Mouse (Mus musculus) embryonic stem cell, embryonic (primary cell): ENCODE results near the gene Sec24a.

Experiments
- CTCF ChIA-PET, 4 experiments: fragments of 300-600 bp in 2 of 4; fragments of 350-600 bp in 2 of 4; sonication (Branson Sonifier 250); formaldehyde crosslinking; loops; one replicate each; lab custom pipeline; 2022; ENCODE audit warnings: inconsistent platforms in 2 of 4; lab: Charles Lee
- POLR2A ChIA-PET, 4 experiments: fragments of 300-600 bp in 2 of 4; fragments of 350-600 bp in 2 of 4; sonication (Branson Sonifier 250); formaldehyde crosslinking; loops; one replicate each; lab custom pipeline; 2022; ENCODE audit warnings: antibody characterized with exemption in 4 of 4, inconsistent platforms in 1 of 4; lab: Charles Lee

Gene Sec24a

DNA sequence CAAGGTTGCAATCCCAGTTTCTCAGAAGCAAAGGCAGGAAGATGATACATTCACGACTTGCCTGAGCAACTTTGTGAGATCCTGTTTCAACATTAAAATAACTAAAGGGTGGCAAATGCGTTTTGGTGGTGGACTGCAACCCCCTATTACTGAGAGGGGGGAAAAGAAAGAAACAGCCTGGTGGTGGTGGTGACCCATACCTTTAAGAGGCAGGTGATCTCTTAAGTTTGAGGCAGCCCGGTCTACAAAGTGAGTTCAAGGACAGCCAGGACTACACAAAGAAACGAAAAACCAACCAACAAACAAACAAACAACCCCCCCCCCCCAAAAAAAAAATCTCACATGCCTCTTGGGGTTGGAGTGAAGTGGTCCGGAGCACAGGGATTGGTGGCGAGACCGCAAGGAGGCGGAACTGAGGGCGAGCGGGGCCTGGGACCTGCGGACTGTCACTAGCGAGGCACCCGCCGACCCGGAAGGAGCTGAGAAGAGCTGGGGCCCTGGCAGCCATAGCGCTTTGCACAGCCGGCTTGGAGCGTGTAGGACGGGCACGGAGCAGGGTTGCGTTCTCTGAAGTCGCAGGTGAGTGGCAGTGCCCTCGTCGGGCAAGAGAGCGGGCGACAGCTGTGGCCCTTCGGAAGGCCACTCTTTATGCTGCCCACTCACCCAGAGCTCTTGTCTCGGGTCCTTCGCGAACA, at the start of gene Sec24a, which contains the start of gene Sar1b:
TSS of gene Sec24a (minus strand) at position 422 of the 695 bp plus-strand sequence.
TSS of gene Sar1b (plus strand) at position 475 of the 695 bp plus-strand sequence.
- ChIA-PET POLR2A (interaction anchor here (0.5 to 5.0 kb wide), 75 partner anchors 8 to 1509 kb away, joined by 3 to 47 read pairs (median 4); partner anchors contain the start of genes 0610009B22Rik (in 3 of the 4), Hnrnpab (in 3 of the 4), D930048N14Rik (in 1 of the 4) and N4bp3 (in 1 of the 4)), CTCF (interaction anchor here (0.6 to 1.7 kb wide), 15 partner anchors 7 to 621 kb away, joined by 3 to 18 read pairs (median 3); partner anchors contain the start of gene Cdkn2aipnl (in 1 of the 4))

DNA sequence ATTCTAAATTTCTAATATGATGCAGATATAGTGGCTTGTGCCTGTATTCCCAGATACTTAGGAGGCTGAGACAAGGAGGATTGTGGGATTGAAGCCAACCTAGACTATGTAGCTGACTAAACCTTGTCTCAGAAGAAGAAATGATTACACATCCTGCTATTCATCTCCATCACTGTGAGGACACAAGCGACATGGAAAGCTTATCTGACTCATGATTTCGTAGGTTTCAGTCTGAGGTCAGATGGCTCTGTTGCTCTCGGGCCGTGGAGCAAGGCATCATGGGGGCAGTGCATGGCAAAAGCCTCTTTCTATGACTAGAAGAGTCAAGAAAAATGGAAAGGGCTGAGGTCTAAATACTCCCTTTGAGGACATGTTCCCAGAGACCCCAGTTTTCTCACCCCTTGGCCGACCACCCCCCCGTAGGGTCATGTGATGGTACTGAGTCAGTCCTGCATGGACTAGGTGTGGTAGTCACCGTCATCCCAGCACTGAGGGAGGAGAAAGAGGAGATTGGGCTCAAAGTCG, 48.6 kb upstream of the Sec24a start:
- POLR2A ChIA-PET: interaction anchor here in 1 of 4 experiments (0.6 kb wide), 1 partner anchor 29 kb away, joined by 3 read pairs; no protein-coding TSS in a partner anchor
- CTCF ChIA-PET: no interaction called here

DNA sequence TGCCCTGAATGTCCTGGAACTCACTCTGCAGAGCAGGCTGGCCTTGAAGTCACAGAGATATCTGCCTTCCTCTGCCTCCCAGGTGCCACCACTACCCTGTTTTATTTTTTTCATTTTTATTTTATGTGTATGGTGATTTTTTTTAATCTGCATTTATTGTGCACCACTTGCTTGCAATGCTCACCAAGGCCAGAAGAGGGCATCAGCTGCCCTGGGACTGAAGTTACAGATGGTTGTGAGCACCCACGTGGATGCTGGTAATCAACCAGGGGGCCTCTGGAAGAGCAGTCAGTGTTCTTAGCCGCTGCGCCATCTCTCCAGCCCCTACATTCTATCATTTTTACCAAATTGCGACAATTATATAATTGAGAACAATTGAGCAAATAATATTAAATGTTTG, 47.8 kb upstream of the Sec24a start:
- POLR2A ChIA-PET: interaction anchor here in 2 of 4 experiments (0.6 to 0.7 kb wide), 2 partner anchors 12 to 195 kb away, joined by 3 to 4 read pairs; no protein-coding TSS in a partner anchor
- CTCF ChIA-PET: interaction anchor here in 3 of 4 experiments (0.6 to 7.7 kb wide), 6 partner anchors 8 to 719 kb away, joined by 3 to 58 read pairs (median 4); no protein-coding TSS in a partner anchor

DNA sequence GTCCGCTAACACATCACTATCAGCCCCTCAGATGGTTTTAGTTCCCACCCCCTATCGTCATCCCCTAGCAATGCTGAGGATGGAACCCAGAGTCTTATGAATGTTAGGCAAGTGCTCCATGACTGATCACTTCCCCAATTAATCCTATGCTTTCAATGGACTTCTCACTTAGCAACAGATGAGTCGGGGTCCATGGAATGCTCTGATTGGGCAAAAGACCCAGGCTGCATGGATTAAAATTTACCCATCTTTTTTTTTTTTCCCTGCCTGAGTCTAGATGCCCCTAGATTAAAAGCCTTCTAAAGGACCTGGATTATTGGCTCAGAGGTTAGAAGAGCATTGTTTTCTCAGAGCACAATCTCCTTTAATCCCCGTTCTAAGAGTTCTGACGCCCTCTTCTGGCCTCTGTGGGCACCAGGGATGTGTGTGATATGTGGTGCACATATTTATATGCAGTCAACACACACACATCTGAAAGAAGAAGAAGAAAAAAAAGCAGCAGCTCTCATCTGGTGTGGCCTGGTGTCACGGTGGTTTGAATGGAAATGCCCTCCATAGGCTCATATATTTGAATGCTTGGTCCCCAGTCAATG, 46.3 kb upstream of the Sec24a start:
- ChIA-PET CTCF (interaction anchor here in 3 of 4 experiments (0.6 to 7.7 kb wide), 6 partner anchors 8 to 122 kb away, joined by 3 to 58 read pairs (median 4); no protein-coding TSS in a partner anchor), POLR2A (interaction anchor here in 1 of 4 experiments (1.0 to 1.9 kb wide), 2 partner anchors 106 to 411 kb away, joined by 3 to 7 read pairs; no protein-coding TSS in a partner anchor)

DNA sequence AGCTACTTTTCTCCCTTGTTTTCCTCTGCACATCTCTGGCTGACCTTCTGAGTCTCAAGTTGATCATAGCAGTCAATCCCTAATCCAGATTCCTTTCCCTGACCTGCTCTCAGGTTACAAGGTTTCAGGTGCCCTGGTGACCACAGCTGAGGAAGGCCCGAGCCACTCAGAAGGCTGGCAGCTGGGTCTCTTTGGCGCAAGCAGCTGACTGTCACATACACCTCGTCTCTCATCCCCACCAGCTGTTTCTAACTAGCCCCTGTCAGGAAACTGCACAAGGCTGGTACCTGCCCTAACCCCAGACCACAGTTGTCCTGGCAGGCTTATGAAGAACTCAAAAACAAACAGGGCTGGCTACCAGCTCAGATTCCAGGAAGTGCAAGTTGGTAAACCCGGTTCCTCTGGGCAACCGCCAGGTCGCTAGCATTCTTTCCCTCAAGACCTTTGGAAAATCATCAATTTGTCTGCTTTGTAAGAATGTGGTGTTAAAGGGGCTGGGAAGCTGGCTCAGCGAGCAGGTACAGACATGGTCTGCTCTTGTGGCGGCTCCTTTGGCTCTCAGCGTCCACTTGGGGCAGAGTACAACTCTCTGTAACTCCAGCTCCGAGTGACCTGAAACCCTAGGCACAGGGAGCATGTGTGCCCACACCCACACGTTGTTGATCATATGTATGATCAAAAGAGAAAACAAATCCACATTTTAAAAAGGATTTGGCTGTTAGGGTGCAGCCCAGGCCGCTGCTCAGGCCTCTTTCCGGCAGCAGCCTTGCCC, 43.9 kb upstream of the Sec24a start:
- ChIA-PET POLR2A (interaction anchor here (0.6 to 4.9 kb wide), 39 partner anchors 9 to 588 kb away, joined by 3 to 41 read pairs (median 4); partner anchors contain the start of genes Hnrnpab (in 3 of the 4), 0610009B22Rik (in 2 of the 4), 9530068E07Rik (in 1 of the 4) and Cdkn2aipnl (in 1 of the 4)), CTCF (interaction anchor here (0.6 to 7.7 kb wide), 11 partner anchors 10 to 322 kb away, joined by 3 to 58 read pairs (median 5); partner anchors contain the start of genes Cdkn2aipnl (in 2 of the 4) and 0610009B22Rik (in 1 of the 4))

DNA sequence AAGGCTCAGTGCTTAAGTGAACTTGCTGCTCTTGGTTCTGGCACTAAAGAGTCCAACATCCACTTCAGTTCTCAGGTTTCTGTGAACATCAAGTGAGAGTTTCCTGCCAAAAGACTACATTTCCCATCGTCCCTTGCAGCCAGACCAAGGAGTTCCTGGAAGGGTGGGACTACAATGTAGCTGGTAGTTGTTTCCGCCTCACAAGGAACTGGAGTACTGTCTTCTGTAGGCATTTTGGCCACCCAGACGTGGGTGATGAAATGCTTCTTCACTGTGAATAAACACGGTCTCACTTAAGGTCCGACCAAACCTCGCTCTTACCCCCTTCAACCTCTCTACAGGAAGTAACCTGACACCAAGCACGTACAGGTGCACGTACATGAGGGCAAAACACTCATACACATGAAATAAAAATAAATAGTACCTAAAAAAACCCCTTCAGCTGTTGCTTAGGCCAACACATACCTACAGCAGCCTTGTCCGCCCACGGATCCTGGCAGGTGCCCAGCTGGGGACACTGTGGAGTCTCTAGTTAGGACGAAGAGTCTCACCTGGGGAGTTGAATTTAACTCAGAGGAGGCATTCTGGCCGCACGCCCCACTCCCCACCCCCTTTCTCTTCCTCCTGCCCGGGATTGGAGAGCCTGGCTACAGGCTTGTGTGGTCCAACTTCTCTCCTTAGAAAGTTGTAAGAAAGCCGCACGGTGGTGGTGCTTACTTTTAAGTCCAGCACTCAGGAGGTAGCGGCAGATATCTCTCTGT, 42.0 kb upstream of the Sec24a start:
- POLR2A ChIA-PET: interaction anchor here in 3 of 4 experiments (0.6 to 4.9 kb wide), 47 partner anchors 12 to 546 kb away, joined by 3 to 41 read pairs (median 4); partner anchors contain the start of genes 0610009B22Rik (in 3 of the 3), Hnrnpab (in 3 of the 3), Phykpl (in 2 of the 3) and Sar1b (in 1 of the 3)
- CTCF ChIA-PET: interaction anchor here (0.6 to 7.7 kb wide), 19 partner anchors 11 to 417 kb away, joined by 3 to 58 read pairs (median 4); no protein-coding TSS in a partner anchor

DNA sequence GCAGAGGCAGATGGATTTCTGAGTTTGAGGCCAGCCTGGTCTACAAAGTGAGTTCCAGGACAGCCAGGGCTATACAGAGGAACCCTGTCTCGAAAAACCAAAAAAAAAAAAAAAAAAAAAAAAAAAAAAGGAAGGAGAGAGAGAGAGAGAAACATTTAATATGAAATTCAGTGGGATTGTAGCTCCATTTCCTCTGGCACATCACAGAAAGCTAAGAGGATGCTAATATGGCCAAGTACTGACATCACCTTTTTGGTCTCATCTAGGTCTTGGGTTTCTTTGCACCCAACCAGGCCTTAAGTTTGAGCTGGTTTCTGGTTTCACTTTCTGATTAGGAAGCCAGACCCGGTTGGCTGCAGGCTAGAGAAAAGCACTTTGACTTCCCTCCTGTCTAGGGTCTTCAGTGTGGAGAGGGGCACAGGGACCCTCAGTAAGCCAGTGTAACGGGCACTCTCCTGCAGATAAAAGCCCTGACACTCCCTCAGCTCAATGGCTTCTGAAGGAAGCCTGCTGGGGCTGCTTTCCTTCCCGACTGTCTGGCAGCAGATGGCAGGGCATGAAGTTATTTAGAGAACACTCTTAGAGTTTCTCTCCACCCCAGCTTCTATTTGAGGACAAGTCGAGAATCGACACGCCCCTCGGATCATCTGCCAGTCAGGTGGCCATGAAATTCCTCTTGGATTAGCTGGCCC, 37.3 kb upstream of the Sec24a start:
- CTCF ChIA-PET: interaction anchor here in 2 of 4 experiments (0.7 to 1.5 kb wide), 6 partner anchors 10 to 909 kb away, joined by 3 to 11 read pairs (median 4); no protein-coding TSS in a partner anchor

DNA sequence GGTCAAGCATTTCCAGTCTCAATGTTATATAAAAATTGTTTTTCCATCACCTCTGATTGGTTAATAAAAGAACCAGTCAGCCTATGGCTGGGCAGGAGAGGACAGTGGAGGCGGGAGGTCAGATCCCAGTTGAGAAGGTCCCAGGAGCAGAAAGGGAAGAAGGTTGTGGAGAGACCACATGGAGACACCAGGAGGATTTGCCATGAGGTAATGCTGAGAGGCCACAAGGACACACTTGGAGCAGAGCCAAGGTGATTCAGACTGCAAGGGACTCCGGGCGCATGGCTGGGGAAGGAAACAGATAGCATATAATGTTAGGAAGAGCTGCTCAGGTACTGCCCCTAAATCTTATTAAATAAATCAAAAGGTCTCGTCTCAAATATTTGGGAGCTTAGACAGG, 32.8 kb upstream of the Sec24a start:
- POLR2A ChIA-PET: interaction anchor here in 2 of 4 experiments (0.8 to 1.9 kb wide), 5 partner anchors 8 to 182 kb away, joined by 3 read pairs; no protein-coding TSS in a partner anchor
- CTCF ChIA-PET: interaction anchor here in 1 of 4 experiments (1.3 kb wide), 1 partner anchor 23 kb away, joined by 3 read pairs; no protein-coding TSS in a partner anchor

More for the DNA sequence above, 37.3 kb upstream of the Sec24a start:
- POLR2A ChIA-PET: interaction anchor here in 2 of 4 experiments (0.6 to 2.9 kb wide), 15 partner anchors 9 to 682 kb away, joined by 3 to 20 read pairs (median 4); partner anchors contain the start of genes 0610009B22Rik (in 1 of the 2), Hnrnpab (in 1 of the 2) and Phykpl (in 1 of the 2)

DNA sequence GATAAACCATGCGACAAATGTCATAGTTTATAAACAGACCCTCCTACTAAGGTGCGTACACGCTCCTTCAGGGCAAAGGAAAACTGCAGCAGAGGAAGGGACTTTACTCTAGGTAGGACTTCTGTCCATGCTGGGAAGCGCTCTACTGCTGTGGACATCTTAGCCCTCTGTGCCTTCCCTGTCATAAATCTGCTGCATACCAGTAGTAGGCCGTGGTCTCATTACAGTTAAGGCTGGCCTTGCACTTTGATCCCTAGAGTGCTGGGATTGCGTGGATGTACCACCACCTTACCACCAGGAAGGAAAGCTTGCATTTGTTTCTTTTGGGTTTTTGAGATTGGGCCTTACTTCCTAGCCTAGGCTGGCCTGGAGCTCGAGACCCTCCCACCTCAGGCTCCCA, 27.2 kb upstream of the Sec24a start:
- ChIA-PET CTCF (interaction anchor here in 2 of 4 experiments (0.9 to 1.9 kb wide), 6 partner anchors 10 to 429 kb away, joined by 3 to 6 read pairs (median 4); partner anchors contain the start of gene Cdkn2aipnl (in 1 of the 2)), POLR2A (interaction anchor here in 3 of 4 experiments (0.7 to 2.9 kb wide), 5 partner anchors 10 to 262 kb away, joined by 3 to 20 read pairs (median 4); partner anchors contain the start of gene 0610009B22Rik (in 1 of the 3))

DNA sequence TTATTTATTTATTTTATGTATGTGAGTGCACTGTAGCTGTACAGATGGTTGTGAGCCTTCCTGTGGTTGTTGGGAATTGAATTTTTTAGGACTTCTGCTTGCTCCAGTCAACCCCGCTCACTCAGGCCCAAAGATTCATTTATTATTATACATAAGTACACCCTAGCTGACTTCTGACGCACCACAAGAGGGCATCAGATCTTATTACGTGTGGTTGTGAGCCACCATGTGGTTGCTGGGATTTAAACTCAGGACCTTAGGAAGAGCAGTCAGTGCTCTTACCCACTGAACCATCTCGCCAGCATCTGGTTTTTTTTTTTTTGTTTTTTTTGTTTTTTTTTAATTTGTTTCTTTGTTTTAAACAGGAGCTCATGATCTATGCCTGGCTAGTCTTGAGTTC, 26.3 kb upstream of the Sec24a start:
- POLR2A ChIA-PET: interaction anchor here (0.7 to 2.9 kb wide), 10 partner anchors 11 to 1690 kb away, joined by 3 to 20 read pairs (median 4); partner anchors contain the start of gene 0610009B22Rik (in 1 of the 4)
- CTCF ChIA-PET: interaction anchor here (0.6 to 2.1 kb wide), 12 partner anchors 10 to 1201 kb away, joined by 3 to 9 read pairs (median 4); no protein-coding TSS in a partner anchor

DNA sequence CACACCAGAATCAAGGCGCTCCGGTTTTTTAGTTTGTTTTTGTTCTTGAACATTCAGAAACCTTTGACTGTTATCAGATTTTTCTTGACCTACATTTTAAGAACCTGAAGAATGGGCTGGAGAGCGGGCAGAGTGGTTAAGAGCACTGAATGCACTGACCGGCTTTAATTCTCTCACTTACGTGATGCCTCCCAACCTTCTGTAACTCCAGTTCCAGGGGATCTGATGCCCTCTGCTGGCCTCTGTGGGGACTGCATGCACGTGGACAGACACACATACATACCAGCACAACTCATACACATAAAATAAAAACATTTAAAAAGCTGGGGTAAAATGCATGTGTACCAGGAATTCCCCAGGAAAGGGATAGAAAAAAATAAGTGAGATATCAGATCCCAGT, 22.5 kb upstream of the Sec24a start:
- ChIA-PET POLR2A (interaction anchor here (0.5 to 5.7 kb wide), 22 partner anchors 9 to 613 kb away, joined by 3 to 38 read pairs (median 4); partner anchors contain the start of genes Sar1b (in 3 of the 4), Sec24a (in 3 of the 4) and 0610009B22Rik (in 1 of the 4)), CTCF (interaction anchor here (0.5 to 1.7 kb wide), 14 partner anchors 10 to 218 kb away, joined by 3 to 6 read pairs (median 3); partner anchors contain the start of genes Sar1b (in 3 of the 4) and Sec24a (in 2 of the 4))

DNA sequence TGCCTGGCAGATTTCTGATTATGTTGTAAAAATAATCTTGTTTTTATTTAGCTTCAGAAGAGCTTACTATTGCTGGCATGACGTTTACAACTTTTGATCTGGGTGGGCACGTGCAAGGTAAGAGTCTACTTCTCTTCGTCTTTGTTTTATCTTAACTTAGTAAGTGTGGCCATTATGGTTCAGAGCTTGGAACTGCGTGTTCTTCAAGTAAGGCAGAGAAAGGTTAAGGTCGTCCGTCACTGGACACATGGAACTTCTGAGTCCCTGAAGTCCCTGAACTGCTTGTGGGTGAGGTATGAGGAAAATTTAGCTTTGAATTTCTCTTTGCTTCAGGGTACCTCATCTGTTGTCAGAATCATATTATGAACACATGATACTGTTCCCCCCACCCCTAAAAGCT, 19.3 kb upstream of the Sec24a start:
- POLR2A ChIA-PET: interaction anchor here in 2 of 4 experiments (0.7 to 5.7 kb wide), 8 partner anchors 8 to 176 kb away, joined by 3 to 38 read pairs (median 4); partner anchors contain the start of genes Hnrnpab (in 1 of the 2), Sar1b (in 1 of the 2) and Sec24a (in 1 of the 2)
- CTCF ChIA-PET: interaction anchor here in 1 of 4 experiments (1.4 kb wide), 1 partner anchor 19 kb away, joined by 3 read pairs; no protein-coding TSS in a partner anchor

DNA sequence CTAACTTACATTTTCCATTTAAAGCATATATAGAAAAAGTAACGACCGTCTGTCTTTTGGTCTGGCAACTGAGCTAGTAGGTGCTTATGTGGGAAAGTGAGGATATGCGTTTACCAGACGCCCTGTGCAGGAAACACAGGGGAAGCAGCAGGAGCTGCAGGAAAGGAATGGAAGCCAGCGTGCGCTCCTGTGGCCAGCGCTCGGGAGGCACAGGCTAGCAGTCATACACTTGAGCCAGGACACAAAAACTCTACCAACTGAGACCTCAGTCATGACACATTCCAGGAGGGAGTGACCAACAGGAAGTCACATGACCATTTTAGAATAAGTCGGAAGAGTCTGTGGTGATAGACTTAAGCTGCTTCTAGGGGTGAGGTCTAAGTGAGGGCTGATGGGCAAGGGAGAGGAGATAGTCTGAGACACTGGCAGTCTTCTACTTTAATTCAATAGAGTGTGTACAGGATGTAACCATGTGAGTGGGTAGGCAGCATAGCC, 17.4 kb upstream of the Sec24a start:
- CTCF ChIA-PET: interaction anchor here in 1 of 4 experiments (0.7 kb wide), 1 partner anchor 25 kb away, joined by 3 read pairs; no protein-coding TSS in a partner anchor

DNA sequence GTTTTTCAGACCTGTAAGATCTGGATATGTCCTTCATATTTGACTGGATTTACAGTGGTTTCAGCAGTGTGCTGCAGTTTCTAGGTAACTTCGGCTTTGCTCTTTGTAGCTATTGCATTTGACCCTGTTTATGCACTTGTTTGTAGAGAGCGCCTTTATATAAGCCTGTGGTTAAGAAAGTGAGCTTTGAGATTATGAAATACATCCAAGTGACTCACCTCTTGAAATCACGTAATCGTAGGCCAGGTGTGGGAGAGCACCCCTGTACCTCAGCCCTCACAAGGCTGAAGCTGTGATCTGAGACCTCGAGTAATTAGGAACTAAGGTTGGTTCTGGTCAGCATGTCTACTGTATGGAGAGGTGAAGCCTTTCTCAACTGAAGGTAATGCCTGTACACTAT, 14.0 kb upstream of the Sec24a start:
- POLR2A ChIA-PET: interaction anchor here in 2 of 4 experiments (0.9 to 4.4 kb wide), 6 partner anchors 8 to 223 kb away, joined by 3 to 21 read pairs (median 4); partner anchors contain the start of genes Sar1b (in 1 of the 2) and Sec24a (in 1 of the 2)
- CTCF ChIA-PET: no interaction called here

More for the DNA sequence above, 17.4 kb upstream of the Sec24a start:
- POLR2A ChIA-PET: interaction anchor here in 2 of 4 experiments (0.8 to 5.7 kb wide), 12 partner anchors 8 to 196 kb away, joined by 3 to 38 read pairs (median 4); partner anchors contain the start of genes Sar1b (in 2 of the 2), Sec24a (in 2 of the 2), 0610009B22Rik (in 1 of the 2) and Hnrnpab (in 1 of the 2)
